Mouse (Mus musculus): Measurements from ENCODE around the gene Nckap5. TPM values are rescaled to one million over a fixed set of nuclear protein-coding genes. Genes with fewer than 3 reads are reported as not detected.

Nckap5 gene
- polyA plus RNA-seq, 1 experiment from 2014 or later, result 5.1 TPM

- no peak for ATAC-seq (ENCODE audit: extremely low read depth, insufficient number of reproducible peaks, low FRiP score, low TSS enrichment)
- Histone ChIP-seq H3K27me3 (replicated peaks) (no peaks in the 10 kb centered on the region), H3K27ac (replicated peaks) (no peak overlapping the region), H3K36me3 (no peaks in the 10 kb centered on the region), H3K9me3 (no peaks in the 10 kb centered on the region), H3K9ac (peak overlapping the region; percentile 82), H3K4me2 (peak overlapping the region; percentile 77), H3K4me1 (peaks cover 26% of the 10 kb centered on the region), H3K4me3 (peak overlapping the region; percentile 58)
- WGBS, result 5% methylated on average over 12 of the region's 12 CpGs
Measured at GRCm38 (mm10) chr1:126738291-126738640, 92.3 kb downstream of the Nckap5 start.

GRCm38 (mm10) chr1:126737554-126738290, 92.9 kb downstream of the Nckap5 start:
- Histone ChIP-seq H3K27me3 (replicated peaks) (no peaks in the 10 kb centered on the region), H3K4me1 (peaks cover 26% of the 10 kb centered on the region), H3K4me3 (peak overlapping the region; percentile 58), H3K4me2 (peak overlapping the region; percentile 77), H3K27ac (replicated peaks) (0 out of 2 replicates have a peak overlapping the region, but pooled peaks have one; percentile 17), H3K9ac (peak overlapping the region; percentile 82), H3K9me3 (no peaks in the 10 kb centered on the region), H3K36me3 (no peaks in the 10 kb centered on the region)
- no peak for ATAC-seq (ENCODE audit: extremely low read depth, insufficient number of reproducible peaks, low FRiP score, low TSS enrichment)
- WGBS, result 7% methylated on average over 18 of the region's 18 CpGs

GRCm38 (mm10) chr1:126731691-126732090, 98.9 kb downstream of the Nckap5 start:
- H3K9me3 ChIP-seq, result no peaks in the 10 kb centered on the region
- no peak for ATAC-seq (ENCODE audit: extremely low read depth, insufficient number of reproducible peaks, low FRiP score, low TSS enrichment)
- no peak overlapping the region for H3K4me3 ChIP-seq
- no peaks in the 10 kb centered on the region for H3K36me3 ChIP-seq
- peaks cover 8% of the 10 kb centered on the region for H3K4me1 ChIP-seq
- no peaks in the 10 kb centered on the region; the same call in 1 of the 2 replicates for H3K27me3 ChIP-seq (replicated peaks)
- no peak overlapping the region for H3K9ac ChIP-seq
- no peak overlapping the region for H3K4me2 ChIP-seq
- H3K27ac ChIP-seq (replicated peaks), result no peak overlapping the region

GRCm38 (mm10) chr1:126726400-126727055, 104.1 kb downstream of the Nckap5 start:
- Histone ChIP-seq H3K9ac (no peak overlapping the region), H3K36me3 (no peaks in the 10 kb centered on the region), H3K4me3 (no peak overlapping the region), H3K27ac (replicated peaks) (no peak overlapping the region), H3K9me3 (no peaks in the 10 kb centered on the region), H3K4me1 (no peaks in the 10 kb centered on the region), H3K4me2 (no peak overlapping the region), H3K27me3 (replicated peaks) (no peaks in the 10 kb centered on the region; the same call in 1 of the 2 replicates)
- WGBS, result 66% methylated on average over 6 of the region's 6 CpGs
- ATAC-seq (ENCODE audit: extremely low read depth, insufficient number of reproducible peaks, low FRiP score, low TSS enrichment), result no peak

- no peak overlapping the region for H3K9ac ChIP-seq
- H3K36me3 ChIP-seq, result no peaks in the 10 kb centered on the region
- no peak overlapping the region for H3K4me3 ChIP-seq
- no peaks in the 10 kb centered on the region for H3K27me3 ChIP-seq (replicated peaks)
- no peak overlapping the region for H3K4me2 ChIP-seq
- H3K4me1 ChIP-seq, result no peaks in the 10 kb centered on the region
- ATAC-seq (ENCODE audit: extremely low read depth, insufficient number of reproducible peaks, low FRiP score, low TSS enrichment), result no peak
- H3K27ac ChIP-seq (replicated peaks), result no peak overlapping the region
- H3K9me3 ChIP-seq, result no peaks in the 10 kb centered on the region
- 59% methylated on average over 9 of the region's 9 CpGs for WGBS
Measured at GRCm38 (mm10) chr1:126725628-126726367, 104.8 kb downstream of the Nckap5 start.

GRCm38 (mm10) chr1:126721917-126722316, 108.7 kb downstream of the Nckap5 start:
- Histone ChIP-seq H3K4me2 (no peak overlapping the region), H3K4me1 (no peaks in the 10 kb centered on the region), H3K36me3 (no peaks in the 10 kb centered on the region), H3K4me3 (no peak overlapping the region), H3K9ac (no peak overlapping the region), H3K27ac (replicated peaks) (no peak overlapping the region), H3K27me3 (replicated peaks) (no peaks in the 10 kb centered on the region), H3K9me3 (no peaks in the 10 kb centered on the region)
- WGBS, result 64% methylated on average over 1 of the region's 1 CpGs
- ATAC-seq (ENCODE audit: extremely low read depth, insufficient number of reproducible peaks, low FRiP score, low TSS enrichment), result no peak

- Histone ChIP-seq H3K4me1 (no peaks in the 10 kb centered on the region), H3K27me3 (replicated peaks) (no peaks in the 10 kb centered on the region), H3K4me2 (no peak overlapping the region), H3K36me3 (no peaks in the 10 kb centered on the region), H3K27ac (replicated peaks) (no peak overlapping the region), H3K9ac (no peak overlapping the region), H3K4me3 (no peak overlapping the region), H3K9me3 (no peaks in the 10 kb centered on the region)
- no peak for ATAC-seq (ENCODE audit: extremely low read depth, insufficient number of reproducible peaks, low FRiP score, low TSS enrichment)
- WGBS, result 45% methylated on average over 5 of the region's 5 CpGs
Measured at GRCm38 (mm10) chr1:126719733-126720348, 110.8 kb downstream of the Nckap5 start.

GRCm38 (mm10) chr1:126706611-126707010, 124.0 kb downstream of the Nckap5 start:
- ATAC-seq (ENCODE audit: extremely low read depth, insufficient number of reproducible peaks, low FRiP score, low TSS enrichment), result no peak
- Histone ChIP-seq H3K9ac (no peak overlapping the region), H3K27me3 (replicated peaks) (no peaks in the 10 kb centered on the region), H3K27ac (replicated peaks) (no peak overlapping the region), H3K36me3 (no peaks in the 10 kb centered on the region), H3K4me3 (no peak overlapping the region), H3K4me2 (no peak overlapping the region), H3K4me1 (no peaks in the 10 kb centered on the region), H3K9me3 (no peaks in the 10 kb centered on the region)
- 89% methylated on average over 16 of the region's 16 CpGs for WGBS

GRCm38 (mm10) chr1:126700978-126701320, 129.7 kb downstream of the Nckap5 start:
- no peak overlapping the region for H3K9ac ChIP-seq
- no peaks in the 10 kb centered on the region for H3K27me3 ChIP-seq (replicated peaks)
- H3K4me2 ChIP-seq, result no peak overlapping the region
- no peaks in the 10 kb centered on the region for H3K9me3 ChIP-seq
- H3K4me1 ChIP-seq, result no peaks in the 10 kb centered on the region
- H3K27ac ChIP-seq (replicated peaks), result no peak overlapping the region
- ATAC-seq (ENCODE audit: extremely low read depth, insufficient number of reproducible peaks, low FRiP score, low TSS enrichment), result no peak
- H3K36me3 ChIP-seq, result no peaks in the 10 kb centered on the region
- no peak overlapping the region for H3K4me3 ChIP-seq
- 84% methylated on average over 4 of the region's 4 CpGs for WGBS

- H3K9me3 ChIP-seq, result no peaks in the 10 kb centered on the region
- H3K9ac ChIP-seq, result no peak overlapping the region
- no peak overlapping the region for H3K27ac ChIP-seq (replicated peaks)
- H3K27me3 ChIP-seq (replicated peaks), result no peaks in the 10 kb centered on the region
- 70% methylated on average over 8 of the region's 8 CpGs for WGBS
- no peaks in the 10 kb centered on the region for H3K36me3 ChIP-seq
- no peak overlapping the region for H3K4me2 ChIP-seq
- no peaks in the 10 kb centered on the region for H3K4me1 ChIP-seq
- ATAC-seq (ENCODE audit: extremely low read depth, insufficient number of reproducible peaks, low FRiP score, low TSS enrichment), result no peak
- H3K4me3 ChIP-seq, result no peak overlapping the region
Measured at GRCm38 (mm10) chr1:126700063-126700977, 130.3 kb downstream of the Nckap5 start.
